Mouse (Mus musculus) heart, adult 2 months (tissue): ENCODE measurements at regions not wholly inside any gene's neighbourhood (a gene's known extent, or its start where the extent isn't known, plus 50 kb on each side); places are given as distances from the start of the nearest gene placed in this dataset.

Experiments
- CTCF ChIP-seq: fragments of 200-600 bp; IDR thresholded peaks from 2 replicates; pipeline ENCODE4 v1.8.1; 2022; ENCODE audit warnings: antibody characterized with exemption, mild to moderate bottlenecking, moderate library complexity
- EP300 ChIP-seq: fragments of 200-500 bp; IDR thresholded peaks from 2 replicates; pipeline ENCODE4 v1.6.1; 2011; ENCODE audit warnings: low read depth, low read length, control low read depth; ENCODE audit not compliant: insufficient read depth
- POLR2A ChIP-seq: fragments of 200-500 bp; IDR thresholded peaks from 2 replicates; pipeline ENCODE4 v1.6.1; 2011; ENCODE audit warnings: mild to moderate bottlenecking, low read depth, low read length, control low read depth; ENCODE audit not compliant: insufficient read depth

DNA sequence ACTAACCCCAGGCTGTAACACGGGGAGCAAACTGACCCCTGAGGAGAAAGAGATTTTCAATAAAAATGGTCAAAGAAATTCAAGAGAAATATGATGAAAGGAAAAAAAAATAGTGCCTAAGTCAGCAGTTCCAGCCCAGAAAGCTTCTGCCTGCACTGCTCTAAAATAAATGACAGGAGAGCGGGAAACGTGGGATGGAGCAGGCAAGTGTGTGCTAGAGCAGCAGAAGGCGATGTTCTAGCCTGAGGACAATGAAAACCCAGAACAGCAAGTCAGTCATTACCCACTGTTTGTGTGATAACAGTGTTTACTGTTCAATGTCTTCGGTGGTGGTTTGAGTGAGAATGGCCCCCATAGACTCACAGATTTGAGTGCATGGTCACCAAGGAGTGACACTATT is 91.4 kb upstream of the Rmdn2 start:
- no peak for TF ChIP-seq POLR2A
- TF ChIP-seq CTCF = no peak
- TF ChIP-seq EP300 = no peak
